Mouse (Mus musculus) midbrain, postnatal 0 days (tissue): ENCODE measurements around the gene Zdhhc1. TPM values are rescaled to one million over a fixed set of nuclear protein-coding genes. Genes with fewer than 3 reads are reported as not detected.
A peak's percentile ranks its signal among the peaks of the same experiment; 100 is the strongest.

Experiments
- ATAC-seq: fragments of 200-750 bp; cut with Nextera tagmentation; 2 replicates; pipeline ENCODE4 v1.8.0; 2017; ENCODE audit warnings: moderate number of reproducible peaks, mild to moderate bottlenecking, moderate TSS enrichment, moderate library complexity; ENCODE audit not compliant: low FRiP score
- DNase-seq: peaks from one replicate; pipeline ENCODE4 v3.0.0-alpha.2; 2015; ENCODE audit warnings: low spot score
- H3K27ac ChIP-seq: fragments of 300-500 bp; sonication (generic); 2 replicates; pipeline ENCODE4 v1.5.1; 2014; ENCODE audit warnings: low read depth, mild to moderate bottlenecking, low read length, mixed read lengths
- H3K27me3 ChIP-seq: fragments of 300-500 bp; sonication (generic); 2 replicates; pipeline ENCODE4 v1.6.1; 2014; ENCODE audit warnings: low read length, control low read depth, mixed read lengths; ENCODE audit not compliant: insufficient read depth
- H3K36me3 ChIP-seq: fragments of 300-500 bp; sonication (generic); 2 replicates; pipeline ENCODE4 v1.6.1; 2014; ENCODE audit warnings: low read length, control low read depth, mixed read lengths; ENCODE audit not compliant: insufficient read depth
- H3K4me1 ChIP-seq: fragments of 300-500 bp; sonication (generic); 2 replicates; pipeline ENCODE4 v1.6.1; 2014; ENCODE audit warnings: mild to moderate bottlenecking, control low read depth, antibody characterized with exemption, low read length, mixed read lengths; ENCODE audit not compliant: insufficient read depth
- H3K4me2 ChIP-seq: fragments of 300-500 bp; sonication (generic); 2 replicates; pipeline ENCODE4 v1.6.1; 2014; ENCODE audit warnings: low read depth, mild to moderate bottlenecking, low read length, mixed read lengths; ENCODE audit not compliant: poor library complexity, severe bottlenecking
- H3K4me3 ChIP-seq: fragments of 300-500 bp; sonication (generic); 2 replicates; pipeline ENCODE4 v1.5.1; 2014; ENCODE audit warnings: low read depth, mild to moderate bottlenecking, low read length, moderate library complexity
- H3K9ac ChIP-seq: fragments of 300-500 bp; sonication (generic); replicated peaks from 2 replicates; pipeline ENCODE4 v1.6.1; 2014; ENCODE audit warnings: mild to moderate bottlenecking, low read length, moderate library complexity, mixed read lengths; ENCODE audit not compliant: poor library complexity, severe bottlenecking
- H3K9me3 ChIP-seq: fragments of 300-500 bp; sonication (generic); 2 replicates; pipeline ENCODE4 v1.6.1; 2016; ENCODE audit warnings: low read length, control low read depth
- CTCF ChIP-seq: IDR thresholded peaks from 2 replicates; pipeline ENCODE4 v1.5.1; 2016; ENCODE audit warnings: antibody characterized with exemption, mild to moderate bottlenecking
- WGBS: fragments of 180-500 bp; shearing (Covaris S2); extraction: QIAGEN DNeasy Blood & Tissue Kit; methylation state at CpG from one replicate; pipeline ENCODE4 v1.1.7; 2014; 5-methylcytosine and 5-hydroxymethylcytosine counted together
- polyA plus RNA-seq: library from polyadenylated mRNA; unstranded; fragments of >200 nt; fragmentation: Nextera tagmentation; extraction: Ambion mirVana; gene quantifications from 2 replicates; pipeline ENCODE4 v1.2.1, GENCODE M21; 2015
- total RNA-seq: library from RNA; depleted of rRNA; stranded (reverse); fragments of >200 nt; gene quantifications from 2 replicates; pipeline ENCODE4 v1.2.3, GENCODE M21; 2014

Zdhhc1 gene
- total and polyA plus RNA-seq, 2 experiments from 2014 or later = 27.9 to 47.2 TPM

GRCm38 (mm10) chr8:105516018-105516645 lies 19.4 kb upstream of the Zdhhc1 start:
- 10% methylated on average over 12 of the region's 12 CpGs for WGBS
- peaks cover 16% of the 10 kb centered on the region for H3K27me3 ChIP-seq

GRCm38 (mm10) chr8:105514656-105515055 lies 18.0 kb upstream of the Zdhhc1 start:
- Histone ChIP-seq H3K27me3 (peaks cover 16% of the 10 kb centered on the region), H3K9me3 (no peaks in the 10 kb centered on the region), H3K4me1 (peaks cover 6% of the 10 kb centered on the region; the same call in 1 of the 2 replicates), H3K4me2 (no peak overlapping the region), H3K36me3 (no peaks in the 10 kb centered on the region), H3K9ac (no peak overlapping the region), H3K4me3 (no peak overlapping the region), H3K27ac (no peak overlapping the region)
- WGBS = 81% methylated on average over 5 of the region's 5 CpGs
- no peak for TF ChIP-seq CTCF
- no peak for ATAC-seq
- DNase-seq = no peak

More at GRCm38 (mm10) chr8:105516018-105516645, 19.4 kb upstream of the Zdhhc1 start:
- no peaks in the 10 kb centered on the region for H3K36me3 ChIP-seq
- H3K4me1 ChIP-seq = peaks cover 6% of the 10 kb centered on the region; the same call in 1 of the 2 replicates
- H3K27ac ChIP-seq = no peak overlapping the region
- H3K4me3 ChIP-seq = peak overlapping the region; percentile 10; the same call in 1 of the 2 replicates
- DNase-seq (peak; percentile 90), ATAC-seq (peak; percentile 25; the same call in 1 of the 2 replicates)
- 0 out of 2 replicates have a peak overlapping the region, but pooled peaks have one; percentile 29 for H3K9ac ChIP-seq
- H3K9me3 ChIP-seq = no peaks in the 10 kb centered on the region
- H3K4me2 ChIP-seq = peak overlapping the region; percentile 39
- peak; percentile 91 for TF ChIP-seq CTCF

GRCm38 (mm10) chr8:105514194-105514593 lies 17.5 kb upstream of the Zdhhc1 start:
- H3K9ac ChIP-seq = no peak overlapping the region
- DNase-seq = no peak
- H3K9me3 ChIP-seq = no peaks in the 10 kb centered on the region
- no peaks in the 10 kb centered on the region for H3K36me3 ChIP-seq
- H3K27me3 ChIP-seq = peaks cover 16% of the 10 kb centered on the region
- H3K4me3 ChIP-seq = no peak overlapping the region
- H3K4me1 ChIP-seq = peaks cover 6% of the 10 kb centered on the region; the same call in 1 of the 2 replicates
- WGBS = 94% methylated on average over 6 of the region's 6 CpGs
- no peak for TF ChIP-seq CTCF
- H3K27ac ChIP-seq = no peak overlapping the region
- H3K4me2 ChIP-seq = no peak overlapping the region
- ATAC-seq = no peak

GRCm38 (mm10) chr8:105509997-105510735 lies 13.5 kb upstream of the Zdhhc1 start:
- Histone ChIP-seq H3K4me1 (no peaks in the 10 kb centered on the region), H3K27ac (no peak overlapping the region), H3K4me2 (no peak overlapping the region), H3K36me3 (no peaks in the 10 kb centered on the region), H3K27me3 (no peaks in the 10 kb centered on the region), H3K4me3 (no peak overlapping the region), H3K9ac (no peak overlapping the region), H3K9me3 (no peaks in the 10 kb centered on the region)
- TF ChIP-seq CTCF = no peak
- DNase-seq (no peak), ATAC-seq (no peak)
- 56% methylated on average over 12 of the region's 12 CpGs for WGBS

- DNase-seq (peak; percentile 49), ATAC-seq (no peak)
- Histone ChIP-seq H3K9me3 (no peaks in the 10 kb centered on the region), H3K27me3 (no peaks in the 10 kb centered on the region), H3K36me3 (no peaks in the 10 kb centered on the region), H3K9ac (no peak overlapping the region), H3K4me1 (no peaks in the 10 kb centered on the region), H3K4me2 (no peak overlapping the region), H3K27ac (no peak overlapping the region), H3K4me3 (no peak overlapping the region)
- WGBS = 64% methylated on average over 1 of the region's 2 CpGs
- TF ChIP-seq CTCF = no peak
Observed at GRCm38 (mm10) chr8:105508758-105509157, 12.1 kb upstream of the Zdhhc1 start.

GRCm38 (mm10) chr8:105506977-105507376 lies 10.3 kb upstream of the Zdhhc1 start:
- no peak for TF ChIP-seq CTCF
- Histone ChIP-seq H3K9ac (no peak overlapping the region), H3K4me1 (no peaks in the 10 kb centered on the region), H3K27ac (no peak overlapping the region), H3K9me3 (no peaks in the 10 kb centered on the region), H3K27me3 (no peaks in the 10 kb centered on the region), H3K36me3 (no peaks in the 10 kb centered on the region), H3K4me2 (no peak overlapping the region), H3K4me3 (no peak overlapping the region)
- ATAC-seq (no peak), DNase-seq (no peak)
- WGBS = 80% methylated on average over 6 of the region's 6 CpGs
